In the genomic region with DNA sequence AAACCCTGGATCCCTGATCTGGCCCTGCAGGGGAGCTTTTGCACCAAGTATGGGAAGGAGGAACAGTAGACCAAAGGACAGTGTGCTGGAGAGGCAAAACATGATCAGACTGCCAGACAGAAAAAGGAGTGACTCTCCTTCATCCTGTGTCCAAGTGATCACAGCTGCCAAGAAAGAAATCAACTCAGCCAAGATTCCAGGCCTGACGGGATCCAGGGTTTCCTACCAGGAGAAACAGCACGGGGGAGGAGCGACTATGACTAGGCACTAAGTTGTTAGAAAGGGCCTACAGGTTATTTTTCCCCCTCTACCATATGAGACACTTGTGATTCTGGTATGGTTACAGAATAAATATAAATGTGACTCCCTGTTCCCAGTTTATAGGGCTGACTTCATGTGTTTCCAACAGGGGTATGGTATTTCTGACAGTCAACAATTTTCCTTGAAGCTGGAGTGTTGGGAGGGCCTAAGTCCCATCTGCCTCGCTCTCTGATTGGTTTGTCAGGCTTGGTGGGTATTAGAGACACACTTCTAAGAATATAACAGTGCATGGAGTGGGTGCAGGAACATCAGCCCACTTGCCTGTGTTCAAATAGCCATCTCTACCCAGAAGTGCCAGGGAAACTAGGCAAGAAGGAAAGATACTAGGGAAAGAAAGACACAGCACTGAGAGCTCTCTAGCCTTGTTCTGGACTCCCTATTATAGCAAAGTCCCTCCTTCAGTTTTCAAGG, we compare ENCODE assay signal across 13 mouse cellular contexts.
DNase-seq lines count a peak whose midpoint lies in the region; ATAC-seq and TF ChIP-seq lines count a peak whose summit lies in the region.
"Had no signal": no experiment of that assay in that cellular context is flagged by ENCODE, and none has a peak within 500 bp of the region (broad histone marks: within the 10 kb centered on the region; RNA-seq: fewer than 3 reads in every experiment).

No protein-coding gene starts in this region.

- TF ChIP-seq EP300 in lung, postnatal 0 days (IDR thresholded peaks at IDR 0.05): no peak

- intact Hi-C loops in gastrocnemius, adult 2 months (cut with DNase I): no loop called here

- peaks cover 58% of the 10 kb centered on the region for H3K4me1 ChIP-seq in forebrain, embryonic 15.5 days
- peaks cover 40% of the 10 kb centered on the region for H3K4me1 ChIP-seq in forebrain, embryonic 12.5 days
- H3K4me1 ChIP-seq in lung, embryonic 14.5 days (ENCODE audit: insufficient read depth): peaks cover 29% of the 10 kb centered on the region
- H3K4me1 ChIP-seq in lung, adult 2 months (ENCODE audit: control insufficient read depth, insufficient read depth, low read length): 0 out of 2 replicates have a peak, but pooled peaks cover under 1% of the 10 kb centered on the region
- H3K4me1 ChIP-seq in lung, postnatal 0 days (ENCODE audit: insufficient read depth, low read depth, low read length): peaks cover 13% of the 10 kb centered on the region; the same call in 1 of the 2 replicates

- peak overlapping the region; percentile 93 for H3K27ac ChIP-seq in forebrain, embryonic 15.5 days (replicated peaks)
- H3K27ac ChIP-seq in forebrain, embryonic 12.5 days: no peak overlapping the region
- no peak overlapping the region for H3K27ac ChIP-seq in lung, embryonic 14.5 days (ENCODE audit: low read depth)
- H3K27ac ChIP-seq in gastrocnemius, adult 2 months: peak overlapping the region; percentile 66
- H3K27ac ChIP-seq in lung, postnatal 0 days (ENCODE audit: low read length): no peak overlapping the region
- H3K27ac ChIP-seq: heart, adult 2 months; kidney, postnatal 0 days had no signal

- no peak overlapping the region for H3K9ac ChIP-seq in forebrain, embryonic 15.5 days (replicated peaks)
- H3K9ac ChIP-seq in forebrain, embryonic 12.5 days: no peak overlapping the region
- H3K9ac ChIP-seq in lung, embryonic 14.5 days: no peak overlapping the region
- no peak overlapping the region for H3K9ac ChIP-seq in lung, postnatal 0 days (replicated peaks; ENCODE audit: low read depth)

- TF ChIP-seq CTCF in lung, embryonic 14.5 days (IDR thresholded peaks at IDR 0.05; ENCODE audit: low read depth): no peak
- no peak for TF ChIP-seq CTCF in lung, adult 2 months (IDR thresholded peaks at IDR 0.05; ENCODE audit: insufficient read depth, low read length)
- no peak for TF ChIP-seq CTCF in gastrocnemius, adult 2 months (IDR thresholded peaks at IDR 0.05)
- TF ChIP-seq CTCF in lung, postnatal 0 days (IDR thresholded peaks at IDR 0.05): no peak

- TF ChIP-seq POLR2A in lung, adult 2 months (IDR thresholded peaks at IDR 0.05; ENCODE audit: borderline replicate concordance, extremely low read depth, low read depth, low read length): no peak

- H3K36me3 ChIP-seq in forebrain, embryonic 15.5 days: no peaks in the 10 kb centered on the region
- H3K36me3 ChIP-seq in forebrain, embryonic 12.5 days (replicated peaks): no peaks in the 10 kb centered on the region
- H3K36me3 ChIP-seq in lung, embryonic 14.5 days (ENCODE audit: insufficient read depth): no peaks in the 10 kb centered on the region
- H3K36me3 ChIP-seq in lung, postnatal 0 days (ENCODE audit: insufficient read depth, low read length): no peaks in the 10 kb centered on the region

- H3K4me3 ChIP-seq in forebrain, embryonic 15.5 days: no peak overlapping the region
- no peak overlapping the region for H3K4me3 ChIP-seq in forebrain, embryonic 12.5 days (replicated peaks)
- no peak overlapping the region for H3K4me3 ChIP-seq in lung, embryonic 14.5 days (ENCODE audit: low read depth, low read length)
- H3K4me3 ChIP-seq in lung, adult 2 months (replicated peaks; ENCODE audit: extremely low read depth, low read depth, low read length): no peak overlapping the region
- no peak overlapping the region for H3K4me3 ChIP-seq in gastrocnemius, adult 2 months
- no peak overlapping the region for H3K4me3 ChIP-seq in lung, postnatal 0 days (ENCODE audit: low read depth, low read length)
- H3K4me3 ChIP-seq: heart, adult 2 months had no signal

- no peak for ATAC-seq in forebrain, embryonic 15.5 days (replicated peaks)
- ATAC-seq in forebrain, embryonic 12.5 days (ENCODE audit: low FRiP score): no peak
- ATAC-seq in lung, embryonic 14.5 days (ENCODE audit: insufficient read depth): no peak
- no peak for ATAC-seq in lung, postnatal 0 days
- ATAC-seq: activated CD4-positive, CD25-positive, alpha-beta regulatory T cell, adult 4 months had no signal

- DNase-seq in lung, embryonic 14.5 days: peak; percentile 77
- DNase-seq in lung, adult 2 months: no peak
- peak; percentile 67 for DNase-seq in gastrocnemius, adult 2 months
- DNase-seq in lung, postnatal 0 days (ENCODE audit: low spot score): peak; percentile 43
- DNase-seq in embryo, embryonic 10.5 days (ENCODE audit: low spot score): no peak
- no peak for DNase-seq in spleen, postnatal 36 days (ENCODE audit: low spot score in 2 of 2)
- DNase-seq: thymus, postnatal 14 days had no signal

- no peaks in the 10 kb centered on the region for H3K9me3 ChIP-seq in forebrain, embryonic 15.5 days
- H3K9me3 ChIP-seq in forebrain, embryonic 12.5 days: no peaks in the 10 kb centered on the region
- H3K9me3 ChIP-seq in lung, embryonic 14.5 days (ENCODE audit: low read depth, low read length): no peaks in the 10 kb centered on the region
- no peaks in the 10 kb centered on the region for H3K9me3 ChIP-seq in lung, postnatal 0 days (ENCODE audit: low read length)

- 67% methylated on average over 4 of the region's 4 CpGs for WGBS in forebrain, embryonic 15.5 days
- 84% methylated on average over 4 of the region's 4 CpGs for WGBS in forebrain, embryonic 12.5 days
- 61% methylated on average over 4 of the region's 4 CpGs for WGBS in lung, embryonic 14.5 days
- 48% methylated on average over 4 of the region's 4 CpGs for WGBS in lung, adult 2 months
- WGBS in lung, postnatal 0 days: 61% methylated on average over 4 of the region's 4 CpGs

- no peak overlapping the region for H3K4me2 ChIP-seq in forebrain, embryonic 15.5 days (replicated peaks)
- H3K4me2 ChIP-seq in forebrain, embryonic 12.5 days: no peak overlapping the region
- H3K4me2 ChIP-seq in lung, embryonic 14.5 days: no peak overlapping the region
- H3K4me2 ChIP-seq in lung, postnatal 0 days (replicated peaks; ENCODE audit: low read depth, low read length): no peak overlapping the region

- H3K27me3 ChIP-seq in forebrain, embryonic 15.5 days: no peaks in the 10 kb centered on the region
- H3K27me3 ChIP-seq in forebrain, embryonic 12.5 days: no peaks in the 10 kb centered on the region; the same call in 1 of the 2 replicates
- H3K27me3 ChIP-seq in lung, embryonic 14.5 days (ENCODE audit: insufficient read depth, low read length): no peaks in the 10 kb centered on the region
- H3K27me3 ChIP-seq in lung, postnatal 0 days (replicated peaks; ENCODE audit: insufficient read depth, low read length): no peaks in the 10 kb centered on the region
- H3K27me3 ChIP-seq: CH12.LX had no signal

Comparison
In these comparisons a context has a peak if more than half of its experiments do, and no peak if none do; other contexts are left out.
1. H3K27ac ChIP-seq: peak in forebrain, embryonic 15.5 days (single experiment) and gastrocnemius, adult 2 months (single experiment); none in forebrain, embryonic 12.5 days (single experiment), lung, embryonic 14.5 days (single experiment) and lung, postnatal 0 days (single experiment).
2. DNase-seq: peak in lung, embryonic 14.5 days (single experiment), gastrocnemius, adult 2 months (single experiment) and lung, postnatal 0 days (single experiment); none in lung, adult 2 months (single experiment), embryo, embryonic 10.5 days (single experiment) and spleen, postnatal 36 days (0 of 2).